Mouse (Mus musculus) small intestine, adult 2 months (tissue): ENCODE data around the gene Lrfn2.

ENCODE experiments used
- CTCF ChIP-seq: fragments of 200-500 bp; IDR thresholded peaks from 2 replicates; pipeline ENCODE4 v1.5.1; 2012; ENCODE audit warnings: low read depth, mild to moderate bottlenecking, control low read depth, inconsistent platforms, low read length, moderate library complexity, mixed read lengths; ENCODE audit not compliant: insufficient replicate concordance, insufficient read length; ENCODE audit errors: extremely low read depth
- POLR2A ChIP-seq: fragments of 200-500 bp; IDR thresholded peaks from 2 replicates; pipeline ENCODE4 v1.6.1; 2012; ENCODE audit warnings: low read depth, mild to moderate bottlenecking, control low read depth, inconsistent platforms, low read length, moderate library complexity

DNA sequence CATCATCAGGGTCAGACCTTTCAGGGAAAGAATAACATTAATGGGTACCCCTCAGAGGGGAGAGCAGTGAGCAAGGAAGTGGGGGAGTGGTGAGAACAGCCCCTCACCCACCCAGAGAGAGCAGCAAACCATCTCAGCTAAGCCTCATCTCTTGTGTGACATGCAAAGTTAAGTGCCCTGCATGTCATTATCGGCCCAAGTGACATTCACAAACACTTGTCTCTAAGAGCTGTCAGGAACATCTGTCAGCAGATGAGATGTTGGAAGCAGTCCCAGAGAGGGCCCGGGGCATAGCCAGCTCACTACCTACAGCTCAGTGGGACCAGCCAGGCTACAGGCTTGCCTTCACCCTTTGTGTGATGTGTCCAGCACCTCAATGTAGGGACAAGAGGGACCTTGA, 146.0 kb downstream of the Lrfn2 start:
- TF ChIP-seq CTCF (no peak), POLR2A (no peak)
